Mouse (Mus musculus): Measurements from ENCODE around the gene Pax2.

DNA sequence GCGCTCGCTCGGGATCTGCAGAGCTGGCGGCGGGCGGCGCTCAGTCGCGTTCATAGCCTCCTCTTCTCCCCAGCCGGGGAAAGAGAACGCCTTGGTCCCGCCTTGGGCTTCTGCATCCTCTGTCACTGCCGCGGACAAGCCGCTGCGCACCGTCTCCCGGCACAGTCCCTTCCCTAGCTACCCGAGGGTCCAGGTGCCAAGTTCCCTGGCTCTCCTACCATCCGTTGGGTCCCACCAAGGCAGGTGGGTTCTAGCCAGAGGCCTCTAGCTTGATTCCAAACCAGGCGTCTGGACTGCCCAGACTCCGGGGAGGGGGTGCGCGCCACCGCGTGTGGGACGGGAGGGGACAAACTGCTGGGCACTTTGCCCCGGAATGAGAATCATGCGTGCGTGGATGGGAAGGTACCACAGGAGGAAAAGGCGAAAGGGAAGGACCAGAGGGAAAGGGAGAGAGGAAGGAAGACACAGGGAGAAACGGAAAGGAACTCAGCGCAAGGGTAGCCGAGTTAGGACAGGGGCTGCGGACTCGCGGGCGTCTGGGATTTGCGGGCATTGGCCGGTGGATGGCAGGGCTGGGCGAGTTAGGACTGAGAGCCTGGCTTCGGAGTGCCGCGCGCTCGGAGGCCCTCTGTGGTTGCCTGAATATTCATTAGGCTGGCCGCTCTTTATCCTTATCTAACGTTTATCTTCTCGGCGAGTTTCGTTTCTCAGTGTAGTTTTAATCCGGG, at the start of gene Pax2:
- TF ChIP-seq POLR2A (IDR thresholded peaks at IDR 0.05; ENCODE audit: control insufficient read depth in 1 of 2, insufficient read depth in 1 of 2, low read depth in 1 of 2, low read length in 2 of 2, poor library complexity in 1 of 2): no peak
- TF ChIP-seq CTCF (IDR thresholded peaks at IDR 0.05 in 2 of 3, conservative IDR thresholded peaks at IDR 0.05 in 1 of 3; ENCODE audit: control insufficient read depth in 1 of 3, insufficient read depth in 1 of 3, low read depth in 2 of 3, low read length in 3 of 3, poor library complexity in 1 of 3, severe bottlenecking in 1 of 3): no peak
- TF ChIP-seq MAX (IDR thresholded peaks at IDR 0.05; ENCODE audit: low read length): no peak
- TF ChIP-seq MAZ (IDR thresholded peaks at IDR 0.05; ENCODE audit: low read depth, low read length): no peak
- TF ChIP-seq EP300 (IDR thresholded peaks at IDR 0.05; ENCODE audit: low read depth in 1 of 2, low read length in 2 of 2): no peak
- TF ChIP-seq E2F4 (IDR thresholded peaks at IDR 0.05; ENCODE audit: borderline replicate concordance, low read depth, low read length): no peak
- no peak for TF ChIP-seq ZC3H11A (IDR thresholded peaks at IDR 0.05; ENCODE audit: low read depth, low read length)
- no peak for TF ChIP-seq TBP (IDR thresholded peaks at IDR 0.05; ENCODE audit: low read depth, low read length)
- no peak for TF ChIP-seq BHLHE40 (IDR thresholded peaks at IDR 0.05; ENCODE audit: borderline replicate concordance, low read depth, low read length)
- TF ChIP-seq SMC3 (IDR thresholded peaks at IDR 0.05; ENCODE audit: low read depth, low read length): no peak
- TF ChIP-seq POLR2AphosphoS2 (IDR thresholded peaks at IDR 0.05; ENCODE audit: low read length): no peak
